Mouse (Mus musculus) MEL (cell line): Measurements from ENCODE around the gene Rpl37. TPM values are rescaled to one million over a fixed set of nuclear protein-coding genes. Genes with fewer than 3 reads are reported as not detected.
A peak's percentile ranks its signal among the peaks of the same experiment; 100 is the strongest.

Source experiments
- DNase-seq: peaks from one replicate; pipeline ENCODE4 v3.0.0; 2011; ENCODE audit warnings: low read depth, low spot score
- H3K27ac ChIP-seq: 2 replicates; pipeline ENCODE4 v1.5.1; 2012; ENCODE audit warnings: low read depth, mild to moderate bottlenecking, control low read depth, low read length, moderate library complexity; ENCODE audit not compliant: control insufficient read depth
- H3K27me3 ChIP-seq, 2 experiments: fragments of 150-350 bp in 1 of 2; sonication (generic) in 1 of 2; 2 replicates each; pipeline ENCODE4 v1.6.1; 2012; ENCODE audit warnings: low read length in 2 of 2, mild to moderate bottlenecking in 2 of 2, improper control_type of control experiment in 1 of 2, moderate library complexity in 1 of 2; ENCODE audit not compliant: insufficient read depth in 2 of 2, control insufficient read depth in 1 of 2
- H3K36me3 ChIP-seq, 2 experiments: 2 replicates each; pipeline ENCODE4 v1.6.1; 2012 to 2014; ENCODE audit warnings: low read length in 2 of 2, improper control_type of control experiment in 1 of 2, inconsistent platforms in 1 of 2, mild to moderate bottlenecking in 1 of 2; ENCODE audit not compliant: insufficient read depth in 2 of 2, control insufficient read depth in 1 of 2
- H3K4me1 ChIP-seq, 2 experiments: fragments of 150-350 bp in 1 of 2; sonication (generic) in 1 of 2; 2 replicates each; pipeline ENCODE4 v1.6.1; 2012; ENCODE audit warnings: low read length in 2 of 2, improper control_type of control experiment in 1 of 2, mild to moderate bottlenecking in 1 of 2; ENCODE audit not compliant: insufficient read depth in 2 of 2, control insufficient read depth in 1 of 2
- H3K4me3 ChIP-seq, 2 experiments: fragments of 150-350 bp in 1 of 2; sonication (generic) in 1 of 2; 2 replicates each; pipeline ENCODE4 v1.5.1; 2012; ENCODE audit warnings: low read depth in 2 of 2, low read length in 2 of 2, mild to moderate bottlenecking in 2 of 2, moderate library complexity in 2 of 2, control low read depth in 1 of 2, improper control_type of control experiment in 1 of 2; ENCODE audit not compliant: control insufficient read depth in 1 of 2, insufficient read depth in 1 of 2
- H3K79me2 ChIP-seq: 2 replicates; pipeline ENCODE4 v1.6.1; 2012; ENCODE audit warnings: mild to moderate bottlenecking, low read length, moderate library complexity; ENCODE audit not compliant: control insufficient read depth, poor library complexity, insufficient read depth
- H3K9ac ChIP-seq: 2 replicates; pipeline ENCODE4 v1.6.1; 2012; ENCODE audit warnings: low read depth, mild to moderate bottlenecking, control low read depth, low read length, moderate library complexity; ENCODE audit not compliant: control insufficient read depth, poor library complexity, severe bottlenecking
- H3K9me3 ChIP-seq: fragments of 150-350 bp; sonication (generic); replicated peaks from 2 replicates; pipeline ENCODE4 v1.6.1; 2012; ENCODE audit warnings: mild to moderate bottlenecking, low read length, improper control_type of control experiment, moderate library complexity; ENCODE audit not compliant: insufficient read depth
- BHLHE40 ChIP-seq: IDR thresholded peaks from 2 replicates; pipeline ENCODE4 v1.6.1; 2012; ENCODE audit warnings: low read depth, mild to moderate bottlenecking, inconsistent platforms, low read length, improper control_type of control experiment, borderline replicate concordance
- CHD2 ChIP-seq: IDR thresholded peaks from 2 replicates; pipeline ENCODE4 v1.6.1; 2011; ENCODE audit warnings: low read length, improper control_type of control experiment
- E2F4 ChIP-seq: IDR thresholded peaks from 2 replicates; pipeline ENCODE4 v1.6.1; 2011; ENCODE audit warnings: low read depth, low read length, improper control_type of control experiment, borderline replicate concordance
- EP300 ChIP-seq, 2 experiments: IDR thresholded peaks; 2 replicates each; pipeline ENCODE4 v1.6.1; 2011; ENCODE audit warnings: improper control_type of control experiment in 2 of 2, low read length in 2 of 2, low read depth in 1 of 2, mild to moderate bottlenecking in 1 of 2
- ETS1 ChIP-seq: IDR thresholded peaks from 2 replicates; pipeline ENCODE4 v1.6.1; 2012; ENCODE audit warnings: low read depth, mild to moderate bottlenecking, inconsistent platforms, low read length, improper control_type of control experiment, moderate library complexity
- GATA1 ChIP-seq: IDR thresholded peaks from 2 replicates; pipeline ENCODE4 v1.6.1; 2011; ENCODE audit warnings: low read depth, low read length, improper control_type of control experiment
- HCFC1 ChIP-seq: IDR thresholded peaks from 2 replicates; pipeline ENCODE4 v1.6.1; 2012; ENCODE audit warnings: low read depth, mild to moderate bottlenecking, inconsistent platforms, low read length, improper control_type of control experiment, moderate library complexity
- KAT2A ChIP-seq: conservative IDR thresholded peaks from 2 replicates; pipeline ENCODE4 v1.6.1; 2012; ENCODE audit warnings: low read depth, low read length, improper control_type of control experiment, inconsistent platforms
- MAFK ChIP-seq: IDR thresholded peaks from 2 replicates; pipeline ENCODE4 v1.6.1; 2011; ENCODE audit warnings: low read depth, mild to moderate bottlenecking, low read length, improper control_type of control experiment, borderline replicate concordance
- MAX ChIP-seq: IDR thresholded peaks from 2 replicates; pipeline ENCODE4 v1.6.1; 2011; ENCODE audit warnings: low read length, improper control_type of control experiment
- MEF2A ChIP-seq: IDR thresholded peaks from 2 replicates; pipeline ENCODE4 v1.6.1; 2014; ENCODE audit warnings: low read depth, mild to moderate bottlenecking, inconsistent platforms, low read length, improper control_type of control experiment; ENCODE audit not compliant: poor library complexity, insufficient replicate concordance, severe bottlenecking; ENCODE audit errors: extremely low read depth
- MYB ChIP-seq: IDR thresholded peaks from 2 replicates; pipeline ENCODE4 v1.6.1; 2011; ENCODE audit warnings: mild to moderate bottlenecking, low read depth, low read length, improper control_type of control experiment
- NELFE ChIP-seq: IDR thresholded peaks from 2 replicates; pipeline ENCODE4 v1.6.1; 2011; ENCODE audit warnings: low read depth, low read length, improper control_type of control experiment
- NRF1 ChIP-seq: IDR thresholded peaks from 2 replicates; pipeline ENCODE4 v1.6.1; 2014; ENCODE audit warnings: low read depth, mild to moderate bottlenecking, inconsistent platforms, low read length, improper control_type of control experiment, moderate library complexity; ENCODE audit not compliant: poor library complexity, insufficient read depth, severe bottlenecking
- POLR2A ChIP-seq, 2 experiments: IDR thresholded peaks; 2 replicates each; pipeline ENCODE4 v1.6.1; 2011 to 2012; ENCODE audit warnings: low read length in 2 of 2, mild to moderate bottlenecking in 2 of 2, control low read depth in 1 of 2, improper control_type of control experiment in 1 of 2, low read depth in 1 of 2, moderate library complexity in 1 of 2; ENCODE audit not compliant: control insufficient read depth in 1 of 2, insufficient read depth in 1 of 2, poor library complexity in 1 of 2
- RAD21 ChIP-seq: IDR thresholded peaks from 2 replicates; pipeline ENCODE4 v1.6.1; 2011; ENCODE audit warnings: mild to moderate bottlenecking, low read depth, low read length, improper control_type of control experiment
- RCOR1 ChIP-seq: IDR thresholded peaks from 2 replicates; pipeline ENCODE4 v1.6.1; 2012; ENCODE audit warnings: low read depth, mild to moderate bottlenecking, inconsistent platforms, low read length, improper control_type of control experiment
- SIN3A ChIP-seq: IDR thresholded peaks from 2 replicates; pipeline ENCODE4 v1.6.1; 2012; ENCODE audit warnings: low read length, improper control_type of control experiment, inconsistent platforms
- TAL1 ChIP-seq: IDR thresholded peaks from 2 replicates; pipeline ENCODE4 v1.6.1; 2012; ENCODE audit warnings: mild to moderate bottlenecking, inconsistent platforms, low read length, moderate library complexity, mixed read lengths
- TCF12 ChIP-seq: IDR thresholded peaks from 2 replicates; pipeline ENCODE4 v1.6.1; 2014; ENCODE audit warnings: low read depth, mild to moderate bottlenecking, inconsistent platforms, low read length, improper control_type of control experiment, moderate library complexity
- UBTF ChIP-seq: IDR thresholded peaks from 2 replicates; pipeline ENCODE4 v1.6.1; 2012; ENCODE audit warnings: low read depth, mild to moderate bottlenecking, inconsistent platforms, low read length, improper control_type of control experiment, moderate library complexity, borderline replicate concordance; ENCODE audit not compliant: insufficient read depth
- USF1 ChIP-seq: IDR thresholded peaks from 2 replicates; pipeline ENCODE4 v1.6.1; 2014; ENCODE audit warnings: low read depth, mild to moderate bottlenecking, inconsistent platforms, low read length, improper control_type of control experiment, moderate library complexity
- ZC3H11A ChIP-seq: IDR thresholded peaks from 2 replicates; pipeline ENCODE4 v1.6.1; 2012; ENCODE audit warnings: low read depth, mild to moderate bottlenecking, inconsistent platforms, low read length, improper control_type of control experiment
- ZKSCAN1 ChIP-seq: IDR thresholded peaks from 2 replicates; pipeline ENCODE4 v1.6.1; 2012; ENCODE audit warnings: low read depth, mild to moderate bottlenecking, inconsistent platforms, low read length, improper control_type of control experiment, moderate library complexity
- polyA plus RNA-seq, 2 experiments: library from polyadenylated mRNA; stranded (reverse) in 1 of 2; unstranded in 1 of 2; fragments of >175 nt in 1 of 2; fragments of >200 nt in 1 of 2; gene quantifications; 2 replicates each; pipeline versions ENCODE4 v1.2.1 to v1.2.4; 2012; ENCODE audit warnings: low replicate concordance in 2 of 2, low read depth in 1 of 2; ENCODE audit not compliant: insufficient read length in 2 of 2, insufficient read depth in 1 of 2, missing spikeins in 1 of 2
- total RNA-seq: library from RNA; depleted of rRNA; stranded (reverse); fragments of 300-350 nt; gene quantifications from 2 replicates; pipeline ENCODE4 v1.2.3, GENCODE M21; 2012

The Rpl37 gene
- total and polyA plus RNA-seq, 3 experiments = 923 to 1,669 (median 1,012) TPM

DNA sequence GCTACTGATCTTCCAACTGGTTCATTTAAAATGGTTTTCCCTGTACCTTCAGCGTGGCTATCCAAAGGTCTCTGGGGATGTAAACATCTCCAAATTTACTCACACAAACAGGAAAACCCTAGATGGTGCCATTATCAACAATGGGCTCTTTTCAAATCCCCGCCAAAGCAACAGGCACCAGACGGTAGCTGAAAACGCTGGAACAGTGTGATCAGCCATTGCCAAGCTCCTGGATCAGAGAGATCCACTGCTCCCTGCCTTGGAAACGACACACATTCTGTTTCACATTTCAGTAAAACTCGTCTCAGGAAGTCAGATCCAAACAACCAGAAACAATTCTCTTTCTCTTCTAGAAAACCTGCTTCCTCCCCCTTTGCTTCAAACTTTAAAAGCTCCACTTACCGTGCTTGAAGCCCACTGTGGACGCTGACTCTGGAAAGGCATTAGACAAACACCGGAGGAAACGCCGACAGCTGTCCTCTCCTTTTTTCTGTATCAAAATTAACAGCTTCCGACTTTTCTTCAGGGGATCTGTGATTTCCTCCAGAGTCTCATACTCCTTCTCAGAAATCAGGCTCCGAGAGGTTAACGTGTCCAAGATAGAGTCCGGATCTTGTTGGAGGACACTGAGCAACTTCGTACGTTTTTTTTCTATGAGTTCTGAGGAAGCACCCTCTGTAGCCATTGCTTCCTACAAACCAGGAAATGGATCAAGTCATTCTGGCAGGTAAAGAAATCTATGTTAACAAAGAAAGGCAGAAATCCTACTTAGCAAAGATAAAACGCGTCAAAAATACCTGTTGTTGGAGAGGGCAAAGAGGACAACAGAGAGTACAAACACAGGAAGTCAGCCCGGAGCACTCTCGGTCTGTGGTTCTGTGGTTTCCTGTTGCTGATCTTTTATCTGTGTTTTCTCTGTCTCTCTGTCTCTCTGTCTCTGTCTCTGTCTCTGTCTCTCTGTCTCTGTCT is 8.5 kb upstream of the Rpl37 start, which contains the start of gene Card6 (continued):
- TF ChIP-seq ZKSCAN1 = no peak
- no peak for TF ChIP-seq ZC3H11A
- peak; percentile 63 for TF ChIP-seq GATA1
- TF ChIP-seq MYB = no peak
- TF ChIP-seq RAD21 = no peak
- TF ChIP-seq KAT2A = no peak
- no peak for TF ChIP-seq NRF1
- TF ChIP-seq USF1 = no peak

GRCm38 (mm10) chr15:5108655-5109040 is 7.8 kb upstream of the Rpl37 start:
- DNase-seq = no peak
- Histone ChIP-seq H3K4me3 (no peak overlapping the region), H3K27ac (no peak overlapping the region), H3K4me1 (peaks cover 0 to 11% of the 10 kb centered on the region in 2 experiments; a peak in 2 of 4 replicates), H3K9ac (no peak overlapping the region), H3K27me3 (no peaks in the 10 kb centered on the region), H3K79me2 (no peaks in the 10 kb centered on the region), H3K9me3 (no peaks in the 10 kb centered on the region), H3K36me3 (peaks cover 0 to 4% of the 10 kb centered on the region in 2 experiments; a peak in 2 of 4 replicates)
- TF ChIP-seq MYB (no peak), EP300 (IDR thresholded peaks at IDR 0.05; ENCODE audit: low read depth in 1 of 2, low read length in 2 of 2) (peak in 1 of 2 experiments; percentile 2; a peak in 1 of 4 replicates)

DNA sequence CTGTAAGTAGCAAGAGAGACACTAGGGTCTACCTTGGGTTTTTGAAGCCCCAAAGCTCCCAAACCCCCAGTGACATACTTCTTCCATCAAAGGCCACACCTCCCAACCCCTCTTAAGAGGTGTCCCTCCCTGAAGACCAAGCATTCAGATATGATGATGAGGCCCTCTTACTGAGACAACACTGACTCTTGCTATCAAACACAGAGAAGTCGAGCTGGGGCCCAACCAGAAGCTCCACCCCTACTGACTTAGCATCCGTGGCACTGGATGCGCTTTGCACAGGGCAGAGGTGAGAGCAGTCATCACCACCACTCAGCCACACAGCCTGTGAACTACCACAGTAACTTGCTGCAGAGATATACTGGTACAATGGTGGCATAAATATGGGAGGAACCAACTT is 3.8 kb upstream of the Rpl37 start:
- no peak overlapping the region for H3K27ac ChIP-seq
- H3K27me3 ChIP-seq = no peaks in the 10 kb centered on the region
- peaks cover 0 to 22% of the 10 kb centered on the region in 2 experiments; a peak in 2 of 4 replicates for H3K4me1 ChIP-seq
- TF ChIP-seq UBTF = no peak
- no peak for TF ChIP-seq ZKSCAN1
- no peak for TF ChIP-seq CHD2
- TF ChIP-seq ETS1 = no peak
- no peak for TF ChIP-seq POLR2A (IDR thresholded peaks at IDR 0.05; ENCODE audit: control insufficient read depth in 1 of 2, insufficient read depth in 1 of 2, low read depth in 1 of 2, low read length in 2 of 2, poor library complexity in 1 of 2)
- TF ChIP-seq MEF2A = no peak
- no peak for TF ChIP-seq SIN3A
- TF ChIP-seq RCOR1 = no peak
- TF ChIP-seq HCFC1 = no peak
- TF ChIP-seq MAX = no peak
- no peak for TF ChIP-seq TCF12
- no peak for TF ChIP-seq MAFK
- no peak for TF ChIP-seq BHLHE40
- TF ChIP-seq RAD21 = no peak
- no peak for TF ChIP-seq TAL1
- no peak for TF ChIP-seq NELFE
- TF ChIP-seq E2F4 = no peak
- H3K9ac ChIP-seq = no peak overlapping the region
- DNase-seq = no peak
- no peaks in the 10 kb centered on the region for H3K9me3 ChIP-seq
- no peak overlapping the region for H3K4me3 ChIP-seq
- H3K79me2 ChIP-seq = peaks cover 14% of the 10 kb centered on the region
- peaks cover 3 to 16% of the 10 kb centered on the region in 2 experiments; a peak in 3 of 4 replicates for H3K36me3 ChIP-seq
